Mouse (Mus musculus): Measurements from ENCODE around the gene Gm20388. TPM values are rescaled to one million over a fixed set of nuclear protein-coding genes. Genes with fewer than 3 reads are reported as not detected.

The Gm20388 gene
- total RNA-seq, 1 experiment from 2014 or later = 3.6 TPM

GRCm38 (mm10) chr8:120656322-120657052 is 745.8 kb downstream of the Gm20388 start:
- DNase-seq = no peak

GRCm38 (mm10) chr8:120657415-120657814 is 746.8 kb downstream of the Gm20388 start:
- DNase-seq = no peak

- no peak for DNase-seq
Measured at GRCm38 (mm10) chr8:120664566-120664965, 753.9 kb downstream of the Gm20388 start.

DNA sequence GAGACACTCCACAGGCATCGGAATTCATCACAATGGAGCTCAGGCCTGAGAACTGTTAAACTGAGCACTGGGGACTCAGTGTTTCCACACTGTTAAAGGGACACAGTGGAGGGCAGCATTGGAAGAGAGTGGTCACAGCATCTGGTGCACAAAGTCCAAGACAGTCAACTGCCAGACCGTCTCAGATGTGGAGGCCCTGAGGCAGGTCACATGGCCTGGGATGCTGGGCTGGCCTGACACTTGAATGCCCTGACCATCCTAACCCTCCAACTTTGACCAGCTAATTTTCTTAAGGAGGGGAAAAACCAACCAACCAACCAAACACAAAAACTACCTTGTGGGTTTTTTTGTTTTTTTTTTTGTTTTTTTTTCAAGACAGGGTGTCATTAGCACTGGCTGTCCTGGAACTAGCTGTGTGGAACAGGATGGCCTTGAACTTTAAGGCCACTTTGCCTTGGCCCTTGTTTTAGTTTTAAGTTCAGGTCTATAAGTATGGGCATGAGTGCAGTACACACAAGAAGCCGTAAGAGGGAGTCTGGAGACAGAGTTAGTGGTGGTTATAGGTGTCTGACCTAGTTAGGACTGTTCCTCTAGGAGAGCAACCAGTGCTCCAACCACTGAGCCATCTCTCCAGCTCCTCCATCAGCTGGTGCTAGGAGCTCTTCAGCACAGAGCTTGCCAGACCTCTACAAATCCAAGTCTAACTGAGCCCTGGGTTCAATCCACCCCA is 755.2 kb downstream of the Gm20388 start:
- DNase-seq = no peak

GRCm38 (mm10) chr8:120666807-120667470 is 756.3 kb downstream of the Gm20388 start:
- no peak for DNase-seq

- DNase-seq = peak; percentile 94
Measured at GRCm38 (mm10) chr8:120667561-120668373, 757.1 kb downstream of the Gm20388 start, which contains the start of the genes Gm27021 and Cox4i1. Gm27021 (minus strand) TSS chr8:120668079. Cox4i1 (plus strand) TSS chr8:120668222.

GRCm38 (mm10) chr8:120668374-120668905 is 757.8 kb downstream of the Gm20388 start, which contains the start of gene Emc8:
Emc8 (minus strand) TSS chr8:120668573.
- DNase-seq = peak; percentile 47

GRCm38 (mm10) chr8:120671775-120672174 is 761.1 kb downstream of the Gm20388 start:
- no peak for DNase-seq

- DNase-seq = no peak
Measured at GRCm38 (mm10) chr8:120672626-120673229, 762.1 kb downstream of the Gm20388 start.

- DNase-seq = no peak
Measured at GRCm38 (mm10) chr8:120673298-120673697, 762.7 kb downstream of the Gm20388 start.

- no peak for DNase-seq
Measured at GRCm38 (mm10) chr8:120675718-120676117, 765.1 kb downstream of the Gm20388 start.

GRCm38 (mm10) chr8:120678447-120678846 is 767.8 kb downstream of the Gm20388 start:
- DNase-seq = peak; percentile 83

- no peak for DNase-seq
Measured at GRCm38 (mm10) chr8:120679629-120680387, 769.2 kb downstream of the Gm20388 start.

DNA sequence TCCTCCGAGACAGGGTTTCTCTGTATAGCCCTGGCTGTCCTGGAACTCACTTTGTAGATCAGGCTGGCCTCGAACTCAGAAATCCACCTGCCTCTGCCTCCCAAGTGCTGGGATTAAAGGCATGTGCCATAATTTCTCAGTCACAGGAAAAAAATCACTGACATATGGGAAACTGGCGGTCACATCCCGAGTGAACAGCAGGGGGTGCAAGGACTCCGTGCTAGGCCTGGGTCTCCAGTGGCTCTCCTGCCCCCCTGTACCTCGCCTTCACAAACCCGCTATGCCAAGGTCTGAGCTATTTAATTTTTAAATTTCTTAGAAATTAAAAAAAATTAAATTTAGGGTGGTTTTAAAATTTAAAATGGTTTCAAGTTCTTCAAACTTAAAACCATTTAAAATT is 769.8 kb downstream of the Gm20388 start:
- peak; percentile 46 for DNase-seq

GRCm38 (mm10) chr8:120681113-120681512 is 770.5 kb downstream of the Gm20388 start:
- DNase-seq = no peak

DNA sequence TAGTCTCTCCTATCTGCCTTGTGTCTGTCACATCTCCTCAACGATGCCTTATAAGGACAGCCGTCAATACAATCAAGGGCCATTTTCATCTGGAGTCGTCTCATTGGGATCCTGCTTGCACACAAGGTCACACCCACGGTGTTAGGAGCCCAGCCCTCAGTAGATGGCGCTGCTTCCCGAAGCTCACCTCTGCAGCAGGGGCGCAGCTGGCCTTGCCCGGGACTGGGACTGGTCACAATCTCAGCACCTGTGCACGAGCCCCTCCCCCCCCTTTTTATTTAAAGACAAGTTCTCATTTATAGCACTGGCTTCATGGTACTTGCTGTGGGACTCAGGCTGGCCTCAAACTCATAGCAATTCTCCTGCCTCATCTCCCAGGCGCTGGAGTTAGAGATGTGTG is 773.0 kb downstream of the Gm20388 start:
- peak; percentile 83 for DNase-seq

DNA sequence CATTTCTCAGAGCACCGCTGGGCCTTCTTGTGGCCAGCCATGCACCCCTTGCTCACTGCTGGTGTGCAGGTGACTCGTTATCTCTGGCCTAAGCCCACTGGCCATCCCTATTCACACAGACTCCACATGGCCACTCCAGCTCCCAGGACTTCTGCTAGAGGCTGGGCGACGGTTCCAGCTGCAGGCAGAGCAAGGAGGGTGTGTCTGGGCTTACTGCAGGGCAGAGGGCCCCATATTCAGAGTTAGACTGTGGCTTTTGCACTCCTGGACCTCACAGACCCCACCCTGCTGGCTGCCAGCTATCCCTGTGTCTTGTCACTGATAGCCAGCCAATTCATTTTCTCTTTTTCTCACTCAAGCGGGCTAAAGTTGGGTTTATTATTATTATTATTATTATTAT is 773.4 kb downstream of the Gm20388 start:
- DNase-seq = no peak

GRCm38 (mm10) chr8:120685097-120685496 is 774.5 kb downstream of the Gm20388 start:
- DNase-seq = peak; percentile 70

DNA sequence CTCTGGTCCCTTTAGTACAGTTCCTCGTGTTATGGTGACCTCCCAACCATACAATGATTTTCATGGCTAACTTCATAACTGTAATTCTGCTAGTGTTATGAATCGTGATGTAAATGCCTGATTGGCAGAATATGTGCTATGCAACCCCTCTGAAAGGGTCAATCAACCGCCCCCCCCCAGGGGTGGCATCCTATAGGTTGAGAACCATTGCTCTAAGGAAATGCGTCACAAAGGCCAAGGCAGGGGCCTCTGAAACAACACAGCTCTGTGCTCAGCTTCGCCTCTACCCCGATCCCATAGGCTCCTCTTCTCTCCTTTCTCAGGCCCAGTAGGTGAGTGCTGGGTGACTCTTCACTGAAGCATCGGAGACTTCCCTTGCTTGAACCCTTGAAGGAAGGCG is 775.0 kb downstream of the Gm20388 start:
- DNase-seq = no peak

- DNase-seq = no peak
Measured at GRCm38 (mm10) chr8:120686051-120686450, 775.4 kb downstream of the Gm20388 start.
